Mouse (Mus musculus) Patski (cell line): ENCODE data around the gene Nlrc5. TPM values are rescaled to one million over a fixed set of nuclear protein-coding genes. Genes with fewer than 3 reads are reported as not detected.

Experiments used
- ATAC-seq: fragments of 100-300 bp; one replicate; pipeline ENCODE4 v1.8.0; 2021
- CTCF ChIA-PET: fragments of 350-600 bp; sonication (Branson Sonifier 250); formaldehyde crosslinking; loops from one replicate; lab custom pipeline; 2022; ENCODE audit warnings: inconsistent platforms; lab: Charles Lee
- POLR2A ChIA-PET: fragments of 350-600 bp; sonication (Branson Sonifier 250); formaldehyde crosslinking; loops from one replicate; lab custom pipeline; 2022; ENCODE audit warnings: antibody characterized with exemption, inconsistent platforms; lab: Charles Lee
- DNase-seq: peaks from one replicate; pipeline ENCODE4 v3.0.0-alpha.2; 2011; ENCODE audit warnings: low read depth, low spot score
- H3K27me3 ChIP-seq: fragments of 371-371 bp; one replicate; pipeline ENCODE4 v1.5.1; 2021
- CTCF ChIP-seq: fragments of 100-300 bp; IDR thresholded peaks from one replicate; pipeline ENCODE4 v1.5.1; 2021
- in situ Hi-C: fragments of 300-500 bp; cut with MboI; formaldehyde crosslinking; loops from 3 replicates; pipeline ENCODE4 v1.11.1; 2018; ENCODE audit warnings: low pct_unique_long_range_greater_than_20kb, mixed read lengths
- polyA plus RNA-seq: library from polyadenylated mRNA; unstranded; gene quantifications from one replicate; pipeline ENCODE4 v1.2.3, GENCODE M21; 2021

The Nlrc5 gene
- polyA plus RNA-seq, 1 experiment from 2014 or later: 0.76 TPM

- no peak for DNase-seq
- CTCF ChIA-PET: interaction anchor here (1.2 to 3.1 kb wide), 4 partner anchors 10 to 82 kb away, joined by 3 to 10 read pairs (median 6); partner anchors contain the start of gene Cpne2
- in situ Hi-C loops: no loop called here
- TF ChIP-seq CTCF: no peak
- POLR2A ChIA-PET: interaction anchor here (0.7 kb wide), 1 partner anchor 48 kb away, joined by 3 read pairs; no protein-coding TSS in a partner anchor
- ATAC-seq: no peak
- H3K27me3 ChIP-seq: no peaks in the 10 kb centered on the region
Measured at GRCm38 (mm10) chr8:94574159-94574907, 140.2 kb downstream of the Nlrc5 start.

- DNase-seq (no peak), ATAC-seq (no peak)
- ChIA-PET POLR2A (no interaction called here), CTCF (interaction anchor here (1.2 to 1.7 kb wide), 3 partner anchors 19 to 82 kb away, joined by 3 to 7 read pairs (median 6); partner anchors contain the start of gene Cpne2)
- no peaks in the 10 kb centered on the region for H3K27me3 ChIP-seq
- in situ Hi-C loops: no loop called here
- TF ChIP-seq CTCF: no peak
Measured at GRCm38 (mm10) chr8:94575148-94575547, 141.0 kb downstream of the Nlrc5 start.

Other genes starting within 250 kb of the Nlrc5 start
- gene Nup93, start 219.8 kb upstream of the Nlrc5 start, polyA plus RNA-seq: 54.0 TPM
- 0.23 TPM for gene Slc12a3, start 105.2 kb upstream of the Nlrc5 start, polyA plus RNA-seq
- gene Herpud1, start 47.9 kb upstream of the Nlrc5 start, polyA plus RNA-seq: 77.7 TPM
- gene Cpne2, start 98.6 kb downstream of the Nlrc5 start, polyA plus RNA-seq: 51.2 TPM
- gene Rspry1, start 167.6 kb downstream of the Nlrc5 start, polyA plus RNA-seq: 25.9 TPM
- gene Fam192a, start 167.6 kb downstream of the Nlrc5 start, polyA plus RNA-seq: 75.9 TPM
- 103 TPM for gene Arl2bp, start 232.2 kb downstream of the Nlrc5 start, polyA plus RNA-seq